Mouse (Mus musculus) heart, adult 2 months (tissue): ENCODE measurements around the gene BC025920. TPM values are rescaled to one million over a fixed set of nuclear protein-coding genes. Genes with fewer than 3 reads are reported as not detected.

Source experiments
- DNase-seq, 2 experiments: peaks; one replicate each; pipeline ENCODE4 v3.0.0; 2021
- H3K27ac ChIP-seq: fragments of 200-600 bp; 2 replicates; pipeline ENCODE4 v1.8.1; 2022
- H3K27me3 ChIP-seq: fragments of 200-500 bp; 2 replicates; pipeline ENCODE4 v1.6.1; 2012; ENCODE audit warnings: mild to moderate bottlenecking, low read length, inconsistent platforms, mixed read lengths; ENCODE audit not compliant: control insufficient read depth, insufficient read depth
- H3K36me3 ChIP-seq: fragments of 200-500 bp; 2 replicates; pipeline ENCODE4 v1.6.1; 2012; ENCODE audit warnings: low read length, inconsistent platforms; ENCODE audit not compliant: control insufficient read depth, insufficient read depth
- H3K4me1 ChIP-seq: fragments of 200-500 bp; 2 replicates; pipeline ENCODE4 v1.6.1; 2011; ENCODE audit warnings: low read length; ENCODE audit not compliant: control insufficient read depth, insufficient read depth
- H3K4me3 ChIP-seq: fragments of 200-600 bp; 2 replicates; pipeline ENCODE4 v1.8.1; 2022
- H3K79me2 ChIP-seq: fragments of 200-500 bp; replicated peaks from 2 replicates; pipeline ENCODE4 v1.6.1; 2012; ENCODE audit warnings: mild to moderate bottlenecking, inconsistent platforms, low read length, moderate library complexity, mixed read lengths; ENCODE audit not compliant: control insufficient read depth, insufficient read depth
- H3K9ac ChIP-seq: fragments of 200-500 bp; 2 replicates; pipeline ENCODE4 v1.6.1; 2012; ENCODE audit warnings: low read depth, mild to moderate bottlenecking, control low read depth, inconsistent platforms, low read length, mixed read lengths
- CTCF ChIP-seq: fragments of 200-600 bp; IDR thresholded peaks from 2 replicates; pipeline ENCODE4 v1.8.1; 2022; ENCODE audit warnings: antibody characterized with exemption, mild to moderate bottlenecking, moderate library complexity
- EP300 ChIP-seq: fragments of 200-500 bp; IDR thresholded peaks from 2 replicates; pipeline ENCODE4 v1.6.1; 2011; ENCODE audit warnings: low read depth, low read length, control low read depth; ENCODE audit not compliant: insufficient read depth
- POLR2A ChIP-seq: fragments of 200-500 bp; IDR thresholded peaks from 2 replicates; pipeline ENCODE4 v1.6.1; 2011; ENCODE audit warnings: mild to moderate bottlenecking, low read depth, low read length, control low read depth; ENCODE audit not compliant: insufficient read depth
- WGBS: fragments of 180-500 bp; shearing (Covaris S2); methylation state at CpG from one replicate; pipeline ENCODE4 v1.1.7; 2018; 5-methylcytosine and 5-hydroxymethylcytosine counted together
- intact Hi-C: fragments of 180-260 bp; cut with DNase I; formaldehyde crosslinking; loops from one replicate; pipeline ENCODE4 v1.15.1; 2025
- long read RNA-seq: library from polyadenylated mRNA; stranded (forward); transcript quantifications from one replicate; pipeline ENCODE4 v2.0.0, GENCODE M21; 2021
- polyA plus RNA-seq: library from polyadenylated mRNA; depleted of rRNA; stranded (reverse); fragments of >200 nt; gene quantifications from 2 replicates; pipeline ENCODE4 v1.2.3, GENCODE M21; 2012; rRNA removed
- total RNA-seq, 2 experiments: library from RNA; stranded (reverse); gene quantifications; 2 replicates each; pipeline ENCODE4 v1.2.3; 2021

BC025920 gene
- 1 to 10 TPM; 2.5 to 3.7 TPM for total RNA-seq
- polyA plus RNA-seq: 1.9 and 2.5 TPM in 2 replicates
- long read RNA-seq, partial matches to known transcripts: 1 of 1 reads
- long read RNA-seq, other reads (novel, unspliced or antisense): 0 of 1 reads

GRCm38 (mm10) chr10:81605974-81606751 lies at the start of gene BC025920:
BC025920 (plus strand) TSS chr10:81606270.
- TF ChIP-seq CTCF (no peak), EP300 (peak; percentile 72; the same call in 1 of the 2 replicates), POLR2A (peak; percentile 77)
- H3K4me3 ChIP-seq: peak within 1 kb of the TSS; percentile 73
- peaks cover 11% of the 10 kb centered on the region for H3K4me1 ChIP-seq
- H3K36me3 ChIP-seq: no peaks in the 10 kb centered on the region
- H3K9ac ChIP-seq: peak within 1 kb of the TSS; percentile 58
- H3K27ac ChIP-seq: peak within 1 kb of the TSS; percentile 89
- H3K79me2 ChIP-seq: no peaks in the 10 kb centered on the region
- peak; percentile 90 to 96 for DNase-seq
- intact Hi-C loops: loop anchor here (2.0 to 5.0 kb wide), 6 partner anchors 21 to 566 kb away; partner anchors contain the start of genes S1pr4 and Sirt6
- under 1% methylated on average over 39 of the region's 39 CpGs for WGBS
- H3K27me3 ChIP-seq: no peaks in the 10 kb centered on the region

- no peak for TF ChIP-seq POLR2A
- TF ChIP-seq CTCF: peak; percentile 62
- TF ChIP-seq EP300: no peak
- H3K27me3 ChIP-seq: no peaks in the 10 kb centered on the region
- no peak overlapping the region for H3K4me3 ChIP-seq
- intact Hi-C loops: loop anchor here (5.0 kb wide), 1 partner anchor 1744 kb away; no protein-coding TSS in a partner anchor
- H3K79me2 ChIP-seq: peaks cover 5% of the 10 kb centered on the region; the same call in 1 of the 2 replicates
- no peak overlapping the region for H3K9ac ChIP-seq
- no peak overlapping the region for H3K27ac ChIP-seq
- H3K36me3 ChIP-seq: no peaks in the 10 kb centered on the region
- peaks cover 4% of the 10 kb centered on the region for H3K4me1 ChIP-seq
- 73% methylated on average over 3 of the region's 3 CpGs for WGBS
- DNase-seq: no peak
These were observed 49.8 kb upstream of the BC025920 start for GRCm38 (mm10) chr10:81556282-81556681.

GRCm38 (mm10) chr10:81557491-81557890 lies 48.6 kb upstream of the BC025920 start:
- Histone ChIP-seq H3K4me1 (peaks cover 5% of the 10 kb centered on the region), H3K36me3 (no peaks in the 10 kb centered on the region), H3K4me3 (no peak overlapping the region), H3K27me3 (no peaks in the 10 kb centered on the region), H3K9ac (no peak overlapping the region), H3K27ac (no peak overlapping the region), H3K79me2 (peaks cover 6% of the 10 kb centered on the region; the same call in 1 of the 2 replicates)
- intact Hi-C loops: loop anchor here (5.0 kb wide), 1 partner anchor 1745 kb away; no protein-coding TSS in a partner anchor
- 27% methylated on average over 1 of the region's 1 CpGs for WGBS
- TF ChIP-seq CTCF (no peak), EP300 (no peak), POLR2A (no peak)
- DNase-seq: no peak

GRCm38 (mm10) chr10:81559163-81559626 lies 46.9 kb upstream of the BC025920 start, which contains the start of gene Aes:
Aes (plus strand) TSS chr10:81559488.
- intact Hi-C loops: loop anchor here (1.0 to 5.0 kb wide), 2 partner anchors 12 to 1747 kb away; no protein-coding TSS in a partner anchor
- Histone ChIP-seq H3K4me1 (peaks cover 10% of the 10 kb centered on the region), H3K36me3 (no peaks in the 10 kb centered on the region), H3K27me3 (no peaks in the 10 kb centered on the region), H3K4me3 (peak within 1 kb of the TSS; percentile 88), H3K79me2 (peaks cover 6% of the 10 kb centered on the region; the same call in 1 of the 2 replicates), H3K9ac (peak within 1 kb of the TSS; percentile 82), H3K27ac (peak within 1 kb of the TSS; percentile 97)
- no peak for TF ChIP-seq POLR2A
- no peak for TF ChIP-seq EP300
- TF ChIP-seq CTCF: 0 out of 2 replicates have a peak, but pooled peaks have one; percentile 4
- WGBS: under 1% methylated on average over 28 of the region's 53 CpGs
- peak; percentile 92 for DNase-seq

- DNase-seq: peak; percentile 83 to 86
- TF ChIP-seq POLR2A: peak; percentile 42; the same call in 1 of the 2 replicates
- TF ChIP-seq EP300: no peak
- Histone ChIP-seq H3K79me2 (peaks cover 6% of the 10 kb centered on the region; the same call in 1 of the 2 replicates), H3K36me3 (no peaks in the 10 kb centered on the region), H3K27ac (peak overlapping the region; percentile 97), H3K9ac (peak overlapping the region; percentile 82), H3K27me3 (no peaks in the 10 kb centered on the region), H3K4me3 (peak overlapping the region; percentile 88), H3K4me1 (peaks cover 14% of the 10 kb centered on the region)
- intact Hi-C loops: loop anchor here (1.0 to 5.0 kb wide), 2 partner anchors 11 to 1748 kb away; no protein-coding TSS in a partner anchor
- 2% methylated on average over 32 of the region's 36 CpGs for WGBS
These were observed 46.2 kb upstream of the BC025920 start for GRCm38 (mm10) chr10:81559627-81560539.
